Mouse (Mus musculus) E14TG2a.4 (cell line): ENCODE measurements around the gene Wdr73.

Source experiments
- H3K27me3 ChIP-seq: 2 replicates; pipeline ENCODE4 v1.6.1; 2014; ENCODE audit warnings: low read length, control low read depth; ENCODE audit not compliant: insufficient read depth
- H3K36me3 ChIP-seq: 2 replicates; pipeline ENCODE4 v1.6.1; 2014; ENCODE audit warnings: low read length, control low read depth; ENCODE audit not compliant: insufficient read depth
- H3K4me1 ChIP-seq: replicated peaks from 2 replicates; pipeline ENCODE4 v1.6.1; 2014; ENCODE audit warnings: low read depth, low read length, control low read depth
- H3K4me3 ChIP-seq: replicated peaks from 2 replicates; pipeline ENCODE4 v1.5.1; 2014; ENCODE audit warnings: mild to moderate bottlenecking, low read length
- H3K9me3 ChIP-seq: 2 replicates; pipeline ENCODE4 v1.6.1; 2014; ENCODE audit warnings: low read length, control low read depth
- CTCF ChIP-seq: conservative IDR thresholded peaks from 2 replicates; pipeline ENCODE4 v1.5.1; 2014; ENCODE audit warnings: low read length
- NANOG ChIP-seq: IDR thresholded peaks from 2 replicates; pipeline ENCODE4 v1.6.1; 2014; ENCODE audit warnings: borderline replicate concordance, low read length, mixed read lengths
- POU5F1 ChIP-seq: IDR thresholded peaks from 2 replicates; pipeline ENCODE4 v1.6.1; 2014; ENCODE audit warnings: low read length, borderline replicate concordance

Gene Wdr73

GRCm38 (mm10) chr7:80843176-80843575, 57.9 kb downstream of the Wdr73 start:
- Histone ChIP-seq H3K27me3 (no peaks in the 10 kb centered on the region), H3K4me3 (no peak overlapping the region), H3K9me3 (no peaks in the 10 kb centered on the region), H3K36me3 (peaks cover 9% of the 10 kb centered on the region), H3K4me1 (peaks cover 65% of the 10 kb centered on the region)
- TF ChIP-seq POU5F1 = no peak
- no peak for TF ChIP-seq CTCF
- TF ChIP-seq NANOG = no peak

GRCm38 (mm10) chr7:80842132-80842531, 58.9 kb downstream of the Wdr73 start:
- H3K27me3 ChIP-seq = 0 out of 2 replicates have a peak, but pooled peaks cover 3% of the 10 kb centered on the region
- peaks cover 73% of the 10 kb centered on the region for H3K4me1 ChIP-seq

GRCm38 (mm10) chr7:80840937-80841336, 60.1 kb downstream of the Wdr73 start:
- TF ChIP-seq NANOG = no peak
- no peak for TF ChIP-seq POU5F1
- TF ChIP-seq CTCF = no peak
- H3K9me3 ChIP-seq = no peaks in the 10 kb centered on the region

More at GRCm38 (mm10) chr7:80842132-80842531, 58.9 kb downstream of the Wdr73 start:
- H3K9me3 ChIP-seq = no peaks in the 10 kb centered on the region
- no peak overlapping the region for H3K4me3 ChIP-seq
- peaks cover 9% of the 10 kb centered on the region for H3K36me3 ChIP-seq
- TF ChIP-seq POU5F1 (no peak), NANOG (no peak), CTCF (no peak)

More at GRCm38 (mm10) chr7:80840937-80841336, 60.1 kb downstream of the Wdr73 start:
- Histone ChIP-seq H3K27me3 (0 out of 2 replicates have a peak, but pooled peaks cover 3% of the 10 kb centered on the region), H3K4me1 (peaks cover 74% of the 10 kb centered on the region), H3K36me3 (peaks cover 9% of the 10 kb centered on the region), H3K4me3 (no peak overlapping the region)
